Mouse (Mus musculus): ENCODE measurements at regions not wholly inside any gene's neighbourhood (a gene's known extent, or its start where the extent isn't known, plus 50 kb on each side); places are given as distances from the start of the nearest gene placed in this dataset.

DNA sequence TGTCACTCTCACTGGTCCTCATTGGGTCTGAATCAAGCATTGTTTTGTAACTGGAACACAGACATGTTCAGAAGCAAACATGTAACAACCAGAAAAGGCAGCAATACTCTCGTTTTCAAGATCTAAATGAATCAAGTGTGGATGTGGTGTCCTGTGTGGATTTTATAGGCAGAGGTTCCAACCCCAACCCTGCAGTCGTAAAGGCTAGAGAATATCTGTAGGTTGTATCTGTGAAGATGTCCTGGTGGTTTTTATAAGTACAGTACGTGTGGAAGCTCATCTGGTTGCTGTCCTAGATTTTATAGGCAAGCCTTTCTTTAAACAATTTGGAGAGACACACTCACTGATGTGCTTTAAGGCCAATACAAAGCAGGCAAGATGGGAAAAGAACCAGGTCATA, 518.8 kb upstream of the Atp11b start:
- TF ChIP-seq CTCF (IDR thresholded peaks at IDR 0.05; ENCODE audit: low read depth, low read length) (no peak), POLR2A (IDR thresholded peaks at IDR 0.05; ENCODE audit: insufficient read depth, low read length) (no peak)
